Mouse (Mus musculus) urinary bladder, postnatal 14 days (tissue): ENCODE measurements at regions not wholly inside any gene's neighbourhood (a gene's known extent, or its start where the extent isn't known, plus 50 kb on each side); places are given as distances from the start of the nearest gene placed in this dataset.
"Not testable (repeated sequence)": the region's sequence is repeated elsewhere in the genome, so short reads cannot be mapped to it uniquely, and the experiment has no call there.

Source experiments
- DNase-seq: peaks from one replicate; pipeline ENCODE4 v3.0.0; 2021; ENCODE audit warnings: low spot score

DNA sequence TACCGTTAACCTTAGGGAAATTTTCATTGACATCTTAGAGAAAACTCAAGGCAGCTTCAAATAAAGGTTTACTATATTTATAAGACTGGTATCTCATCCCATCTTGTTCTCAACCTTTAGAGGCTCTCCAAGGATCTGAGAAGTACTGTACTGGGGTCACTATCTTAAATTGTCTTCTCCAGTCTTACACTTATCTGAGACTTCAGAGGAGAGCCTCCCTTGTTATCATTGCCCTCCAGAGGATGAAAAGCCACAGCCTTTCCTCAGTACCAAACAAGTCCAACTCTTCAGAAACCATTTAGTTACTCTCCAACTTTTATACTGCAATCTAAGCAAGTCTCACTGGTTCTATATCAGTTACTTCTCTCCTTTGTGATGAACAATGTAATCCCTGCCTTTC is 376.3 kb downstream of the Fbxo8 start:
- no peak for DNase-seq

DNA sequence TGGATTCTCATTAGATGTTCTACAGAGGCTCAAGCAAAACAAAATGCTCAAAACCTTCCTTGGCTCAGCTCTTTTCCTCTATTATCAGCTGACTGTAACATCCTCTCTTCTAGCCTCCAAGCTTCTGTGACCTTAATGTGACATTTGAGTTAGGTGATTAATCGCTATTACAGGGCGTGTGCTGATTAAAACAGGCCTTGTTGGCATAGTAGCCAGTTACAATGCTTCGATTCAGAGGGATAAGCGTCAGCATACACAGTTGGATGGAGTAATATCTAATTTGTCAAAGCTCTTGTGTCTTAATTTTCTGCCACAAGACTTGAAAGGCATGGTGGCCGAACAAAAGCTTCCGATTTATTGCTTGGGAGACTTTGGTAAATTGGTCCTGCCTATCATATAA is 378.2 kb downstream of the Fbxo8 start:
- no peak for DNase-seq

DNA sequence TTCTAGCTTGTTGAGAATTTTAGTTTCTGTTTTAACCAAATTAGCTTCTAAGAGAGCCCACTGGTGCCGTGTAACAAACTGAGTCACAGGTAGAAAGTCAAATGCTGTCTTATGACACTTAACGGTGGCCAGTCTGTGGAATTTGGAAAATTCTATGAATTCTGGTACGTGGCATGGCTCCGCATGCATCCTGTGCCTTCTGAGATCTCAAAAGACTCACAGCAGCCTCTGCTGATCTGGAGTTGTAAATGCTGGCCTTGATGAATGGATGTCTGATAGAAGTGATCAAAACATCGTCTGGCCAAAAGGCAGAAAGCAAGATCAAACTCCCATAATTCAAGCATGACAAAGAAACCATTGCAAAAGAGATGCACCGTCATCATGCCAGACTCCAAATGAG is 381.5 kb downstream of the Fbxo8 start:
- DNase-seq: no peak

DNA sequence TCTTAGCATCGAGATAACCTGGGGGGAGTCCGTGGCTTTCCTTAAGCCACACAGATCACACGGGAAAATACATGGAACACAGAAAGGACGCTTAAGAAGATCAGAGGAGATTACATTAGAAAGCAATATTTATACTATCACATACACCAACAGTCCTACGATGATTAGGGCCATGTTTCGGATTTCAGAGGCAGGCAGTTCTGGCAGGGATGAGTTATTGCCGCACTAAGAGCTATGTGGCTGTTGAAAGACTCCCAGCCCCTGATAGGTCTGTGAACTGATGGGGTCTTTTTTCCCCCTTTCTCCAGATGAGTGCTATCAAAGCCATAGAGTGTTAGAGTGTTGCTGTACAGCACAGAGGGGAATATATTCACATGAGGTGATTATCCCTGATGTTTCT is 358.6 kb upstream of the Hand2 start:
- DNase-seq: no peak

DNA sequence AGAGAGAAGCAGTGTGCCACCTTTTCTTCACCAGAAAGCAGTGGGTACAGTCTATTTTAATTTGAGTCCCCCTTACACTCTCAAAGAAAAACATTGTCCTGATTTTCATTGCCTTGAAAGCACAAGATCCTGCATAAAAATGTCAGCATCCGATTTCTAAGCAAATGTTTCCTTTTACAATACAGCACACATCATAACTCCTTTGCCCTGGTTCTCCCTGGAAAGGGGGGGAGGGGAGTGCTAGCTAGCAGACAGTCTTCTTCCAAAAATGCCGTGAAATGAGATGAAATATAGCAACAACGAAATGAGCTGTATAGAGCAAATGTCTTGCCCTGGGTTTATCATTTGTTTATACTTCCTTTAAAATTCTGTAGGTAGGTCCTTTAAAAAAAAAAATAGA is 350.5 kb upstream of the Hand2 start:
- no peak for DNase-seq

DNA sequence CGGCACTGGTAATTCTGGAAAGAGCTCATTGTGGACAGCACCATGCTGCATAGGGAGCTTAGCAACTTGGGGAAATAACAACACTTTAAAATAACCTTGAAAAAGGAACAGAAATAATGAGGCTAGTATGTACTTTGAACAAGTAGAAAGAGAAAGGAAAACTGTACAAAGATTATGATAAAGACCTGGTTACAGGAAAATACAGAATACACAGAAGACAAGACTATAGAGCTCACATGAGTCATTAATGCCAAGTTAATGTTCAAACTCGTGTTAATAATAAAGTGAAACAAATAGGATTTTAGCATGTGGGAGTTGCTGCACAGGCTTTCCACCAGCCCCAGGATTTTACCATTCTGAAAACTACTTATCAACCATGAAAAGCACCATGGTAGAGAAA is 341.8 kb upstream of the Hand2 start:
- DNase-seq: no peak

DNA sequence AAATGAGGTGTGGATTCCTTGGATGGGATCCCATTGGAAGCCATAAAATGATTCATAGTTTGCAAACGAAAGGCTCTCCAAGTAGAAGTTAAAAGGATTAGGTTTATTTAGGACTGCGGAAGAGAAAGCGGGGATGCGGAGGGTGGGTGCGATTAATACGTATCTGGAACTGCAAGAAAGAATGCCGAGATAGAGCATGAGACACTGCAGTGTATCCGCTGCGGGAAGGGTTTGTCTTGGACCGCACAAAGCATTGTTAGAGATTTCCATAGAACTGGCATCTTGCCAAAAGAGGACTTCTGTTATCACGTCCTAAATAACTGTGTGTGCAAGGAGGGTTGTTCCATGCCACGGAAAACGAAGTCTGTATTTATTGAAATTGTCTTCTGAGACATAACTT is 341.4 kb upstream of the Hand2 start:
- peak; percentile 3 for DNase-seq

DNA sequence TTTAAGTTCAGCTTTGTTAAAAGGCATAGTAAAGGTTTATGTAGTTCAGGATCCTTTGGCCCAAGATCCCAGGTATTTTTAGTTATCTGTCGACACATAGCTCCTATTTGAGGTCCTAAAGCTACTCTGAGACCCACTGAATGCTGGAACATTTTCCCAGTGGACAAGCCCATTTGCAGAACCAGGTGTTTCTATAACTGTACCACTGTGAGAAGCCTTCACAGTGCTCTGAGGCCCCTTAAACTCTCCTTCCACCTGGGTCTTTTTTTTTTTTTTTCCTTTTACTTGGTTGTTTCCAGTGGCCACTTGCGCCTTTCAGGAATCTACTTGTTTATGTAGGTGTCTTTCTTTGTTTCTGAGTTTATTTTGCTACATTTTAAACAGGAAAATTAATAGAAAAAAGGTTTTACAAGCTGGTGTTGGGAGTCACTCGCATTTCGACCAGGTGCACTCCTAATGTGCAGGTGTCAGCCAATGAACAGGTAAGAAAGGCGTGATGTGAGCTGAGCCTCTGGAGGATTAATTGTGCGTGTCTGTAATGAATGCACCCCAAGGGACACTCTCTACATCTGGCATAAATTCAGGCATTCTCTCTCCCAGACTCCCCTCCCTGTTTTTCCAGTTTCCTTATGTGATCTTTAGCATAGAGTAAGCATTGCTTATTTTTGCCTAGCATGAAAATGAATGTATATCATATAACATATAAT is 310.3 kb upstream of the Hand2 start:
- no peak for DNase-seq

DNA sequence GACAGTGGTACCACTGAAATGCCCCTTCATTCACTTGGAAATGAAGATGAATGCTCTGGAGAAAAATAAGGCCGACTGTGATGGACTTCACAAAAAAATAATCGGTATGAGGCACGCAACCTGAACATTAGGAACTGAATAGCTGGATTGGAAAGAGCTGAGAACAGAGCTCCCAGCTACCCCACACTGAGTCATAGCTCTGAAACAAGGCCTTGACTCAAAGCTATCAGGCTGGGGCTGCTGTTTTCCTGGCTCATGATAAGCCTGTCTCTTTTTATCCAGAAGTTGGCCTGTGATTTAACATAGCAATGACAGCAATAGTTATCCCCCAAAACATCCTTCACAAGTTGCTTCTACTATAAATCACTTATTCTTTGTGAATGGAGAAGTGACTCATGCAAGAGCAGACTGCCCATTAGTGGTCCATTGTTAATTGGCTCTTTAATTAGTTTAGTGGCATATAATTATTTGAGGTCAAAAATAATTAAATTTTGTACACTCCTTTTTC is 306.9 kb upstream of the Hand2 start:
- no peak for DNase-seq

DNA sequence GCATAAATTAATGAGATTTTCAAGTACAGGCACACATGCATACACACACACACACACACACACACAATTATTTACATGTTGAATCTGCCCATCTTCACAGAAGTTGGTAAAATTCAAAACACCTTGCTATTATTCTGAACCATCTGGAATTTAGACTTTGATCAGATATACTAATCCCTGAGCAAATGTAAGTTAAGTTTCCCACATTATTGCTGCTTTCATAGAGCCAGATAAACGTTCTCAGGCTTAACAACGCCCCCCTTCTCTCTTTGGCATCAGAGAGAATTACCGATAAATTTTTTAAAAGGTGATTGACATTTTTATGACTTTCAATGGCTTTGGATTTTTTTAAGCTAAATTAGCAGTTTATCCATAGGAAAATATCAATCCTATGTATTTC is 304.5 kb upstream of the Hand2 start:
- no peak for DNase-seq

DNA sequence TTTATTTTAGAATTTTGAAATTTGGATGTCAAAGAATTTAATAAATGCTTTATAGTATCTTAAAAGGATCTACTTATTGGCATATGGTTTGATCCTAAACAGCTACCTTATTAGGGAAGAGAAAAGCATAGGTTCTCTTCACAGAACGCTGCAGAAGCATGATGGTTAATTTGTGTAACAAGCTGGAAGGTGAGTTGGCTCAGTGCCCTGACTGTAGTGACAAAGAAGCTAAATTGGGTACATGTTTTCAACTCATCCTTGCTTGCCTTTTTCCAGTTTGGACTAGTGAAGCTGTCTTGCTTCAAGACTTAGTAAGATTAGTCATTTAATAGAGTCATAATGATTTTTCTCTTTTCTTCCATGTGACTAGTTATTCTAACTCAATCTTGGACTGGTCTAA is 292.7 kb upstream of the Hand2 start:
- DNase-seq: not testable (repeated sequence)

DNA sequence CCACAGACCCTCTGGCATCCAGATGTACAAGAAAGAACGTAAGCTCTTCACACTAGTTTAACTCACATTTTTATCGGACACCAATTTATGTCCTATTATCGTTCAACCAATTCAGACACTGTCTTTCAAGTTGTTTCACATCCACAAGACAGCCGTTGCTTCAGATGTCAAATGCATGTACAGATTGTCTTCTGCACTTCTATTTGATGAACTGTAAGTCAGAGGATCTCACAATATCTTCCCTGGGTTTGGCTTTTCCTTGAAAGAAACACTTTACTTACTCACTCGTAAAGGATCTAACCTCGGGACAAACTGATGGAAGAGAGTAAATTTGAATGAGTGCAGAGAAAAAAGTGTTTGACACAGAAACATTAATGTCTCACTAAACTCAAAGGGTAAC is 272.3 kb upstream of the Hand2 start:
- DNase-seq: no peak

DNA sequence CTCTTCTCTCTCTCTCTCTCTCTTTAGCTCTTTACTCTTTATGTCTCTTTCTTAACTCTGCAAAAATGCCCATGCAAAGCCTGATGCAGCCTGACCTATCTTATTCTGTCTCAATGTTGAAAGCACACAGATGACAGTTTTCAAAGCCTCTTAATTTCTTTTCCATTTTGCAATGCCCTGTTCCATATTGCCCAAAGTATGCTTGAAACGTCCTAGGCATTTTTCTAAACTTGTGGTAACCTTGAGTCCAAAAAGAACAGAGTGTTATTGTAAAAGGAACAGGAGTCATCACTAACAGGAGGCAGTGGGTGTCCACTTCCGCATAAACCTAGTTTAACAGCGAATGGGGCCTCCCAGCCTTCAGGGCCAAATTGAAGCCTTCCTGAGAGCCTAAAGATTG is 271.9 kb upstream of the Hand2 start:
- DNase-seq: no peak

DNA sequence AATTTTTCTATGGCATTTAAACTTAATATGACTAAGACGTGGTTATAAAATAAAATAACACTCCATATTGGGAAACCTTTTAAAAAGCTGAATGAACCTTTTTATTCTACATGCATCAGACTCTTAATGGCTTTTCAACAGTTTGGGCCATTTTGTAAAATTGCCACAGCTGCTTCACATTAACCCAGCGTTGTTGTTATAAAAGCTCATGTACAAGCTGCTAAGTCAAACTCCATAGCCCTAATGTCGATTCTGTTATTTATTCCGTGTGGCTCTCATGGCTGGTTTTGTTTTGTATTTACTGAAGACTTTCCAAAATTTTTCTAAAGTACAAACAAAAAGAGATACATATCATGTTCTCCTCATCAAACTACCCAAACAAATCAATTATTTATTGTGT is 268.1 kb upstream of the Hand2 start:
- DNase-seq: no peak

DNA sequence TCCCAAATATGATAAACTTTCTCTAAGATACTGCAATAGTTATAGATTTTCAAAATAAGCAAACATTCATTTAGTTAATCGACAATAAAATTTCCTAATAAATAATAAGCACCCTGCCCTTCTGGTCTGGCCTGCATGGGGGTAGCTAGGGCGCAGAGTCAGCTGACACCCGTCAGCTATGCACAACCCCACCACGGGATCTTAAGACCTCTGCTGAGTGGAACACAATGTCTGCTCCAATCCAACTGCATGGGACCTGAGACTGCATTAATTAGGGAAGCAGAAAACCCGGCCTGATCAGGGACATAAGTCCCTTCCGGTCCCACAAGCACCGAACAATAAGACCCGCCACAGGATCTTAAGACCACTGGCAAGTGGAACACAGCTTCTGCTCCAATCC is 243.8 kb upstream of the Hand2 start:
- no peak for DNase-seq

DNA sequence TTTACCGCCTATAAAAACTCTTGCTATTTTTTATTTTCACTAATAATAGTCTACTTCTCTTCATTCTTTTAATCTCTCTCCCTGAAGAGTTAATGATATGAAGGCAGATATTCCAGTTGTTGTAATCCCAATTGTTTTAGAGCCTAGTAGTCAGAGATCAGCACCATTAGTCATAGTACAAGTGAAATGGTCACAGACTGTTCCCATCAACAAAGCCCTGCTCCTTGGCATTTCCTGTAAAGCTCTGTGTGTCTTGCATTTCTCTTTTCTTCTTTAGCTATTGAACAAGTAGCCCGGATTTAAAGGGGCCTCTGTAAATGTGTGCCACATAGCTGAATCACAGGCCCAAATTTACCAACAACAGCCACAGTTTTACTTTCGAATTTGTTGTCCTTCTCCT is 234.0 kb upstream of the Hand2 start:
- no peak for DNase-seq

DNA sequence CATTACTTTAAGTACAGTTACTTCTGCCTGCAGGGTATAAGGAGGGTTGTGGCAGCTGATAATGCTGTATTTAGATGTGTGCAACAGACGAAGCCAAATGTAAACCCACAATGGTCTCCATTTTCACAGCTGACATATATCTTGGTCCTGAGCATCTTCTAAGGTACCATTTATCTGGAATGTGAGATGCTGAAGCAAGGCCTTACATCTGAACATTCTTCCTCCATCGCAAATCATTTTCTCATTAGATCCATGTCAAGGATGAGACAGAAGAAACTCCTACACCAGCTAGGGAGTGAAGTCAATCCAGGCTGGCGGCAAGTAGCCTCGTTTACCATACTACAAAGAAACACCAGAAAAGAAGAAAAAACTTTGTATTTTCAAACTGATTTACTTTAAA is 228.4 kb upstream of the Hand2 start:
- DNase-seq: no peak

DNA sequence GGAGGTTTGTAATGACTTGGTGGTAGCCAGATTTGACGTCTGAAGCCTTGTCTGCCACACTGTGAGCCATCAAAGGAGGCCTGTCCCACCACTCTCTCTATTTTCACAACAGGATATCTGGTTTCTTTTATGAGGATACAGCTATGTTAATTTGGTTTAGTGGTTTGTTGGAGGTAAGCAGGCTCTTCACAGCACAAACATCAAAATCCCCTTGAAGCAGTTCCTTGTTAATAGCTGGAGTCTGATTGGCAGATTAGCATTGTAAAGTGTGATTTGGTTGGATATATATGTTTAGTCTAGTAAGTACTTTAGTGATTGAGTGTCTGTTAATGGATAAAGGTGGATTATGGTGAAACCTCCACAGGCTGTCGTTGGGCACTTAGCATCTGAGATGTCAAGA is 225.6 kb upstream of the Hand2 start:
- DNase-seq: no peak

DNA sequence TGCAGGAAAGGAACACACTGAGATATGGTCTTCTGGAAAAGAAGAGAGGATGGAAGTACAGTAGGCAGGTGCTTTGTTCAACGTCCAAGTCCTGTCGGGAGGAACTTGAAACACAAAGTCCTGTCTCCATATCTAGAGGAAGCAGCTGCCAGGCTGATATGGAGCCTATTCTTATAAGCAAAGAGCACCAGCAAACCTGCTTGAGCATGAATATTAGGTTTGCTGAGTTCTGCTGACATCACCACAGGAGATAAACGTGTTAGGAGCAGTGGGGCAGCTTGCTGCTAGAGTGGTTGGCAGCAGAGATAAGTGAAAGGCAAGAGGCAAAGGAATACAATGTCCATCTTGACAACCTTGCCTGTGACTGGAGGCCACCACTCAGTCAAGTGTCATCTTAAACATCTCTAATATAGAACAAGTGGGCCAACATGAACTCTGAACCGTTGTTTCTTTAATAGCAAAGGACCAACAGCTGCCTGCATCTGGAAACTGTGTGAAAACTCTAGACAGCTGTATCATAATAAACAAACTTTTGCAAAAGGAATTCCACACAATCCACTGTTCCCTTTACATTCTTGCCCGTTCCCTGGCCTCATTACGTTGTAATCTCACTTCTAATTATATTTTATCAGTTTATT is 209.9 kb upstream of the Hand2 start:
- DNase-seq: not testable (repeated sequence)

DNA sequence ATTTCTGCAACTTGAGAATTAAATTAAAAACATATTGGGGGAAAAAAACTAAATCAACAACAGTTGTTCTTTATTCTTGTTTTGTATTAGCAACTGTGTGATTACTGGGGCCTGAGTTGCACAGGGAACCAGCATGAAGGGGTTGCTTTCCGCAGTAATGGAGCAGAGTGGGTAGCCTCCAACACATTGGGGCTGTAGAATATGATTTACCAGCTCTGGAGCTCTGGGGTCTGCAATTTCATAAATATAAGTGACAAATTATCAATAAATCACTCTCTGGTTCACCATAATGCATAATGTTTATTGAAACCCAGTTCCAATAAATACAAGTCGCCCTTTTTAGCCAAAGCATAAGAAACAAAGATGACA is 209.4 kb upstream of the Hand2 start:
- DNase-seq: no peak

DNA sequence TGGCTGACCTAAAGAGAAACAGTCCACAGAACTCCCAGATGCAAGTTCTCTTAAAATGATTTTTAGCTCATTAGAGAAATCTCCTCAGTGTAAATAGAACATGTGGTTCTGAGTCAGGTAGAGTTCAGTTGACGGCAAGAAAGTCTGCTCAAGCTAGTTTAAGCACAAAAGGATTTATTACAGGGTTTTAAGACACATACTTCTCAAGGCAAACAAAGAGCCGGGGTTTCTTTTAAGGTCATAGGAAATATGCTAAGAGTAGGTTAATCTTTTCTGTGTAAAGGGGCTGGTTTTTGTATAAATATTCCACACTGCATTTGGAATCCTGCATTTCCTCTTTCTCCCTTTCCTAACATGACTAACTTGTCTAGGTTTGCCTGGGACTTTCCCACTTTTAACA is 206.9 kb upstream of the Hand2 start:
- no peak for DNase-seq

DNA sequence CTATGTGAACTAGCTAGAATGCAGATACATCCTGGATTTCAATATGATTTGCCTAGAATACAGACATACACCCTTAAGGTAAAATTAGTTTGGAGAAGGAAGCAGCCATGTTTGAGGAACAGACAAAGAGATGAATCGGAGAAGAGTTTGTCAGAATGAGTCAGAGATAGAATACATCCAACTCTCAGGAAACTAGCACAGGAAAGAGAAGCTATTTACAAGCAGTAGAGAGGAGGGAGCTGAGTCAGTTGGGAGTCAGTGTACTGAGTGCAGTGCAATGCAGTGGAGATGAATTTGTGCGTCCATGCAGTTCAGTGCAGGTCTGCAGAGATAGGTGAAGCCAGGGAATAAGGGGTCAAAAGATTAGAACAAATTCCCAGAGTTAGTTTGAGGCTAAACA is 205.5 kb upstream of the Hand2 start:
- DNase-seq: no peak

DNA sequence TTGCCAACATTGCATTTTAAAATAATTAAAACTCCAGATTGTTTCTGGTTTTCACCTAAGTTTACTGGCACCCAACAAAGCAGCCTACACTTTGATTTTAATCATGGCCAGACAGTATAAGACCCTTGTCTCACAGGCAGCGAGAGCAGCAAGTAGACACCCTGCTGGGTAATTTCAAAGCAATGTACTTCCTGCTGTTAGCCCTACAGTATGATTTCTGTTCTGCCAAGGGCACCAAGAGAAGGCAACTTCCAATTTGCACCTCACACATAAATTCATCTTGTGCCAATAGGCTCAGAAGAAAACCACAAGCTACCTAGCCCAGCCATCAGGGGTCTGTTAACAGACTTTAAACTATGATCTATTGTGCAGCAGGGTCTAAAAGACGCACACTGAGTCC is 186.7 kb upstream of the Hand2 start:
- DNase-seq: no peak

DNA sequence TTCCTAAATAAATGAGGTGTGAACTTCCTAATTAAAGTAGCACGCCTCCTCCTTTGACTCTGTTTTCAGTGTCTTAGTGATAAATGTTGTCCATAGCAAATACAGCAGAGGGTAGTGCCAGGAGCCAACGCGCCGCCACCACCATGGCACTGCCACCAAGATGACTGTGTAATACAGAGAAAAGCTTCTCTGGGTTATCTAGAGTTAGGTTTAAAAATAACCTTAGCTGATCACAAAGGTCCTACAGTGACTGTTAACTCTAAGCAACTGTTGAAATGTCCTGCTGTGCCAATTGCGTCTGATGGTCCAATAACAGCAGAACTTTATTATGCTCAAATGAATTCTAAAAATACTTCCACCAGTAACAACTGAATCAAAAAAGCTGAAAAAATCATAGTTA is 186.1 kb upstream of the Hand2 start:
- DNase-seq: no peak
